Mouse (Mus musculus) G1E (cell line): ENCODE data around the gene Spata25.

Experiments
- CTCF ChIP-seq: IDR thresholded peaks from 2 replicates; pipeline ENCODE4 v1.5.1; 2012; ENCODE audit warnings: low read depth, low read length, inconsistent platforms, mixed read lengths
- GATA1 ChIP-seq: IDR thresholded peaks from 2 replicates; pipeline ENCODE4 v1.6.1; 2012; ENCODE audit warnings: borderline replicate concordance, low read length, inconsistent platforms, mixed read lengths
- TAL1 ChIP-seq: conservative IDR thresholded peaks from 2 replicates; pipeline ENCODE4 v1.6.1; 2012; ENCODE audit warnings: low read depth, low read length, inconsistent platforms, mixed read lengths

DNA sequence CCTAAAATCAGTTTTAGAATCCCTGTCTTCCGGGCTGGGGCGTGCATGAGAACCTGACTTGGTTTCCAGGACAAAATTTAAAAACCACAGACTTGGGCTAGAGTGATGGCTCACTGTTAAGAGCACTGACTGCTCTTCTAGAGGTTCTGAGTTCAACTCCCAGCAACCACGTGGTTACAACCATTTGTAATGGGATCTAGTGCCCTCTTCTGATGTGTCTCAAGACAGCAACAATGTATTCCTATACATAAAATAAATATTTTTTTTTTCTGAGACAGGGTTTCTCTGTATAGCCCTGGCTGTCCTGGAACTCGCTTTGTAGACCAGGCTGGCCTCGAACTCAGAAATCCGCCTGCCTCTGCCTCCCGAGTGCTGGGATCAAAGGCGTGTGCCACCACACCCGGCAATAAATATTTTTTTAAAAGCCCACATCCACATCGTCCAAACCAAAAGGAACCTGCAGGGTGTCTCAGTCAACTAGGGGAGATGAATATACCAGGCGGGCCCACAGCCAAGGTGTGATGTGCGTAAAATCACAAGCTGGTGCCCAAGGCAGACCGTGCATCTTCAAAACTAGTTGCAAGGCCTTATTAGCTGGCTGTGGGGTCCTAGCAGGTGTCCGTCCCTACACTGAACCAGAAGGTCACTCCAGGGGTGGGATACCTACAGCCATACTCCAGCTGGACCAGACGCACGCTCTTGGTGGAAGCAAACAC is 3.9 kb upstream of the Spata25 start:
- no peak for TF ChIP-seq CTCF
- TF ChIP-seq TAL1, result no peak
- no peak for TF ChIP-seq GATA1
